Mouse (Mus musculus): ENCODE results near the gene Lamb3. TPM values are rescaled to one million over a fixed set of nuclear protein-coding genes. Genes with fewer than 3 reads are reported as not detected.

The Lamb3 gene
- total and polyA plus RNA-seq, 2 experiments: 1.6 to 2.0 TPM

- no peak overlapping the region for H3K27ac ChIP-seq (replicated peaks; ENCODE audit: insufficient read depth, low read depth, low read length)
- TF ChIP-seq POLR2A (IDR thresholded peaks at IDR 0.05; ENCODE audit: extremely low read depth, insufficient read depth, low read length) (no peak), CTCF (IDR thresholded peaks at IDR 0.05; ENCODE audit: low read depth, low read length) (no peak)
- 94% methylated on average over 6 of the region's 6 CpGs for WGBS
- H3K4me1 ChIP-seq (ENCODE audit: control insufficient read depth, insufficient read depth, low read length): no peaks in the 10 kb centered on the region
- H3K36me3 ChIP-seq (ENCODE audit: control insufficient read depth, insufficient read depth, low read length): no peaks in the 10 kb centered on the region
- H3K9ac ChIP-seq (ENCODE audit: low read depth, low read length): no peak overlapping the region
- H3K4me3 ChIP-seq (ENCODE audit: insufficient read depth, low read depth, low read length): no peak overlapping the region
- no peaks in the 10 kb centered on the region for H3K79me2 ChIP-seq (ENCODE audit: control insufficient read depth, insufficient read depth, low read length)
- DNase-seq (ENCODE audit: extremely low read depth, low read depth, low spot score): no peak
- no peaks in the 10 kb centered on the region for H3K27me3 ChIP-seq (ENCODE audit: control insufficient read depth, insufficient read depth, low read length)
Measured at GRCm38 (mm10) chr1:193373906-193374413, 166.5 kb downstream of the Lamb3 start.

- Histone ChIP-seq H3K27me3 (ENCODE audit: control insufficient read depth, insufficient read depth, low read length) (no peaks in the 10 kb centered on the region), H3K36me3 (ENCODE audit: control insufficient read depth, insufficient read depth, low read length) (no peaks in the 10 kb centered on the region), H3K4me3 (ENCODE audit: insufficient read depth, low read depth, low read length) (no peak overlapping the region), H3K27ac (replicated peaks; ENCODE audit: insufficient read depth, low read depth, low read length) (no peak overlapping the region), H3K79me2 (ENCODE audit: control insufficient read depth, insufficient read depth, low read length) (no peaks in the 10 kb centered on the region), H3K4me1 (ENCODE audit: control insufficient read depth, insufficient read depth, low read length) (no peaks in the 10 kb centered on the region), H3K9ac (ENCODE audit: low read depth, low read length) (no peak overlapping the region)
- WGBS: 40% methylated on average over 4 of the region's 4 CpGs
- DNase-seq (ENCODE audit: extremely low read depth, low read depth, low spot score): peak; percentile 24
- TF ChIP-seq CTCF (IDR thresholded peaks at IDR 0.05; ENCODE audit: low read depth, low read length) (peak; percentile 88), POLR2A (IDR thresholded peaks at IDR 0.05; ENCODE audit: extremely low read depth, insufficient read depth, low read length) (no peak)
Measured at GRCm38 (mm10) chr1:193376478-193377134, 169.1 kb downstream of the Lamb3 start.

GRCm38 (mm10) chr1:193379634-193380033 lies 172.1 kb downstream of the Lamb3 start:
- H3K27ac ChIP-seq (replicated peaks; ENCODE audit: insufficient read depth, low read depth, low read length): no peak overlapping the region
- no peaks in the 10 kb centered on the region for H3K36me3 ChIP-seq (ENCODE audit: control insufficient read depth, insufficient read depth, low read length)
- H3K79me2 ChIP-seq (ENCODE audit: control insufficient read depth, insufficient read depth, low read length): no peaks in the 10 kb centered on the region
- H3K9ac ChIP-seq (ENCODE audit: low read depth, low read length): no peak overlapping the region
- H3K4me3 ChIP-seq (ENCODE audit: insufficient read depth, low read depth, low read length): no peak overlapping the region
- no peak for DNase-seq (ENCODE audit: extremely low read depth, low read depth, low spot score)
- no peaks in the 10 kb centered on the region for H3K27me3 ChIP-seq (ENCODE audit: control insufficient read depth, insufficient read depth, low read length)
- H3K4me1 ChIP-seq (ENCODE audit: control insufficient read depth, insufficient read depth, low read length): no peaks in the 10 kb centered on the region
- no peak for TF ChIP-seq CTCF (IDR thresholded peaks at IDR 0.05; ENCODE audit: low read depth, low read length)
- no peak for TF ChIP-seq POLR2A (IDR thresholded peaks at IDR 0.05; ENCODE audit: extremely low read depth, insufficient read depth, low read length)
- 84% methylated on average over 6 of the region's 6 CpGs for WGBS

GRCm38 (mm10) chr1:193380877-193381276 lies 173.4 kb downstream of the Lamb3 start:
- no peak overlapping the region for H3K4me3 ChIP-seq (ENCODE audit: insufficient read depth, low read depth, low read length)
- H3K36me3 ChIP-seq (ENCODE audit: control insufficient read depth, insufficient read depth, low read length): no peaks in the 10 kb centered on the region
- H3K27me3 ChIP-seq (ENCODE audit: control insufficient read depth, insufficient read depth, low read length): no peaks in the 10 kb centered on the region
- no peak for DNase-seq (ENCODE audit: extremely low read depth, low read depth, low spot score)
- no peaks in the 10 kb centered on the region for H3K79me2 ChIP-seq (ENCODE audit: control insufficient read depth, insufficient read depth, low read length)
- TF ChIP-seq CTCF (IDR thresholded peaks at IDR 0.05; ENCODE audit: low read depth, low read length) (no peak), POLR2A (IDR thresholded peaks at IDR 0.05; ENCODE audit: extremely low read depth, insufficient read depth, low read length) (no peak)
- no peak overlapping the region for H3K9ac ChIP-seq (ENCODE audit: low read depth, low read length)
- WGBS: 92% methylated on average over 5 of the region's 5 CpGs
- no peak overlapping the region for H3K27ac ChIP-seq (replicated peaks; ENCODE audit: insufficient read depth, low read depth, low read length)
- no peaks in the 10 kb centered on the region for H3K4me1 ChIP-seq (ENCODE audit: control insufficient read depth, insufficient read depth, low read length)

- H3K9ac ChIP-seq (ENCODE audit: low read depth, low read length): no peak overlapping the region
- no peak for DNase-seq (ENCODE audit: extremely low read depth, low read depth, low spot score)
- no peaks in the 10 kb centered on the region for H3K4me1 ChIP-seq (ENCODE audit: control insufficient read depth, insufficient read depth, low read length)
- no peak overlapping the region for H3K4me3 ChIP-seq (ENCODE audit: insufficient read depth, low read depth, low read length)
- TF ChIP-seq POLR2A (IDR thresholded peaks at IDR 0.05; ENCODE audit: extremely low read depth, insufficient read depth, low read length): no peak
- no peak for TF ChIP-seq CTCF (IDR thresholded peaks at IDR 0.05; ENCODE audit: low read depth, low read length)
- H3K36me3 ChIP-seq (ENCODE audit: control insufficient read depth, insufficient read depth, low read length): no peaks in the 10 kb centered on the region
- H3K79me2 ChIP-seq (ENCODE audit: control insufficient read depth, insufficient read depth, low read length): no peaks in the 10 kb centered on the region
- H3K27me3 ChIP-seq (ENCODE audit: control insufficient read depth, insufficient read depth, low read length): no peaks in the 10 kb centered on the region
- WGBS: 56% methylated on average over 11 of the region's 11 CpGs
- H3K27ac ChIP-seq (replicated peaks; ENCODE audit: insufficient read depth, low read depth, low read length): no peak overlapping the region
Measured at GRCm38 (mm10) chr1:193381597-193382404, 174.3 kb downstream of the Lamb3 start.

Data from liver, adult 2 months (tissue).